Mouse (Mus musculus) lung, embryonic 15.5 days (tissue): ENCODE results near the gene B230104I21Rik. TPM values are rescaled to one million over a fixed set of nuclear protein-coding genes. Genes with fewer than 3 reads are reported as not detected.

Experiments
- ATAC-seq: fragments of 200-750 bp; cut with Nextera tagmentation; 2 replicates; pipeline ENCODE4 v1.8.0; 2017; ENCODE audit warnings: moderate number of reproducible peaks, borderline replicate concordance; ENCODE audit not compliant: low FRiP score, low TSS enrichment; ENCODE audit errors: extremely low read depth
- H3K27ac ChIP-seq: fragments of 300-500 bp; sonication (generic); 2 replicates; pipeline ENCODE4 v1.5.1; 2015; ENCODE audit warnings: moderate library complexity, mild to moderate bottlenecking, inconsistent platforms
- H3K27me3 ChIP-seq: fragments of 300-500 bp; sonication (generic); 2 replicates; pipeline ENCODE4 v1.6.1; 2015; ENCODE audit warnings: inconsistent platforms
- H3K36me3 ChIP-seq: fragments of 300-500 bp; sonication (generic); 2 replicates; pipeline ENCODE4 v1.6.1; 2015; ENCODE audit warnings: inconsistent platforms
- H3K4me1 ChIP-seq: fragments of 300-500 bp; sonication (generic); 2 replicates; pipeline ENCODE4 v1.6.1; 2015; ENCODE audit warnings: inconsistent platforms
- H3K4me2 ChIP-seq: fragments of 300-500 bp; sonication (generic); 2 replicates; pipeline ENCODE4 v1.6.1; 2015; ENCODE audit warnings: inconsistent platforms, mild to moderate bottlenecking, moderate library complexity
- H3K4me3 ChIP-seq: fragments of 300-500 bp; sonication (generic); 2 replicates; pipeline ENCODE4 v1.5.1; 2015; ENCODE audit warnings: mild to moderate bottlenecking, inconsistent platforms
- H3K9ac ChIP-seq: fragments of 300-500 bp; sonication (generic); 2 replicates; pipeline ENCODE4 v1.6.1; 2015; ENCODE audit warnings: inconsistent platforms
- H3K9me3 ChIP-seq: fragments of 300-500 bp; sonication (generic); 2 replicates; pipeline ENCODE4 v1.6.1; 2016; ENCODE audit warnings: inconsistent platforms
- WGBS: fragments of 180-500 bp; shearing (Covaris S2); methylation state at CpG from one replicate; pipeline ENCODE4 v1.1.7; 2015; 5-methylcytosine and 5-hydroxymethylcytosine counted together
- polyA plus RNA-seq: library from polyadenylated mRNA; unstranded; fragments of >200 nt; fragmentation: Nextera tagmentation; extraction: Ambion mirVana; gene quantifications from 2 replicates; pipeline ENCODE4 v1.2.1, GENCODE M21; 2015

The B230104I21Rik gene
- polyA plus RNA-seq, 1 experiment from 2014 or later, result not detected

GRCm38 (mm10) chr4:154355408-154355807 is 19.5 kb downstream of the B230104I21Rik start:
- Histone ChIP-seq H3K4me1 (peaks cover 39% of the 10 kb centered on the region), H3K4me3 (no peak overlapping the region), H3K27ac (no peak overlapping the region), H3K27me3 (peaks cover 15% of the 10 kb centered on the region; the same call in 1 of the 2 replicates), H3K4me2 (no peak overlapping the region), H3K36me3 (no peaks in the 10 kb centered on the region), H3K9me3 (no peaks in the 10 kb centered on the region), H3K9ac (no peak overlapping the region)
- WGBS, result 96% methylated on average over 5 of the region's 5 CpGs
- ATAC-seq, result no peak

GRCm38 (mm10) chr4:154358370-154358769 is 22.4 kb downstream of the B230104I21Rik start:
- Histone ChIP-seq H3K27me3 (peaks cover 4% of the 10 kb centered on the region; the same call in 1 of the 2 replicates), H3K36me3 (no peaks in the 10 kb centered on the region), H3K4me1 (peaks cover 33% of the 10 kb centered on the region), H3K9me3 (no peaks in the 10 kb centered on the region), H3K27ac (peak overlapping the region; percentile 90), H3K4me2 (no peak overlapping the region), H3K4me3 (no peak overlapping the region), H3K9ac (no peak overlapping the region)
- no peak for ATAC-seq
- 59% methylated on average over 5 of the region's 5 CpGs for WGBS

GRCm38 (mm10) chr4:154358816-154359215 is 22.9 kb downstream of the B230104I21Rik start:
- H3K4me3 ChIP-seq, result no peak overlapping the region
- WGBS, result 35% methylated on average over 11 of the region's 11 CpGs
- no peaks in the 10 kb centered on the region for H3K9me3 ChIP-seq
- peak; percentile 50 for ATAC-seq
- peak overlapping the region; percentile 90 for H3K27ac ChIP-seq
- H3K9ac ChIP-seq, result no peak overlapping the region
- peak overlapping the region; percentile 11; the same call in 1 of the 2 replicates for H3K4me2 ChIP-seq
- H3K27me3 ChIP-seq, result peaks cover 4% of the 10 kb centered on the region; the same call in 1 of the 2 replicates
- H3K36me3 ChIP-seq, result no peaks in the 10 kb centered on the region
- peaks cover 33% of the 10 kb centered on the region for H3K4me1 ChIP-seq

GRCm38 (mm10) chr4:154359762-154360300 is 23.9 kb downstream of the B230104I21Rik start:
- Histone ChIP-seq H3K9me3 (no peaks in the 10 kb centered on the region), H3K27ac (peak overlapping the region; percentile 90), H3K4me2 (peak overlapping the region; percentile 11; the same call in 1 of the 2 replicates), H3K4me1 (peaks cover 35% of the 10 kb centered on the region), H3K27me3 (peaks cover 1% of the 10 kb centered on the region; the same call in 1 of the 2 replicates), H3K36me3 (no peaks in the 10 kb centered on the region), H3K9ac (no peak overlapping the region), H3K4me3 (no peak overlapping the region)
- ATAC-seq, result peak; percentile 50; the same call in 1 of the 2 replicates
- 58% methylated on average over 9 of the region's 9 CpGs for WGBS

GRCm38 (mm10) chr4:154360441-154360840 is 24.5 kb downstream of the B230104I21Rik start:
- Histone ChIP-seq H3K27ac (peak overlapping the region; percentile 90), H3K36me3 (no peaks in the 10 kb centered on the region), H3K4me3 (no peak overlapping the region), H3K4me2 (no peak overlapping the region), H3K9me3 (no peaks in the 10 kb centered on the region), H3K27me3 (no peaks in the 10 kb centered on the region; the same call in 1 of the 2 replicates), H3K9ac (no peak overlapping the region), H3K4me1 (peaks cover 41% of the 10 kb centered on the region)
- 67% methylated on average over 6 of the region's 7 CpGs for WGBS
- ATAC-seq, result 0 out of 2 replicates have a peak, but pooled peaks have one; percentile 33

GRCm38 (mm10) chr4:154360850-154361249 is 24.9 kb downstream of the B230104I21Rik start:
- Histone ChIP-seq H3K27me3 (no peaks in the 10 kb centered on the region; the same call in 1 of the 2 replicates), H3K4me2 (no peak overlapping the region), H3K27ac (peak overlapping the region; percentile 90), H3K4me1 (peaks cover 41% of the 10 kb centered on the region), H3K9me3 (no peaks in the 10 kb centered on the region), H3K36me3 (no peaks in the 10 kb centered on the region), H3K9ac (no peak overlapping the region), H3K4me3 (no peak overlapping the region)
- 83% methylated on average over 3 of the region's 3 CpGs for WGBS
- no peak for ATAC-seq

GRCm38 (mm10) chr4:154364752-154365151 is 28.8 kb downstream of the B230104I21Rik start:
- H3K4me2 ChIP-seq, result no peak overlapping the region
- no peak overlapping the region for H3K9ac ChIP-seq
- no peaks in the 10 kb centered on the region for H3K9me3 ChIP-seq
- 73% methylated on average over 2 of the region's 2 CpGs for WGBS
- no peak overlapping the region for H3K4me3 ChIP-seq
- H3K36me3 ChIP-seq, result no peaks in the 10 kb centered on the region
- H3K27me3 ChIP-seq, result no peaks in the 10 kb centered on the region
- ATAC-seq, result no peak
- H3K4me1 ChIP-seq, result peaks cover 17% of the 10 kb centered on the region
- 0 out of 2 replicates have a peak overlapping the region, but pooled peaks have one; percentile 32 for H3K27ac ChIP-seq

- Histone ChIP-seq H3K27me3 (no peaks in the 10 kb centered on the region), H3K9me3 (no peaks in the 10 kb centered on the region), H3K36me3 (no peaks in the 10 kb centered on the region), H3K4me3 (no peak overlapping the region), H3K4me2 (no peak overlapping the region), H3K9ac (no peak overlapping the region), H3K27ac (no peak overlapping the region), H3K4me1 (peaks cover 17% of the 10 kb centered on the region; the same call in 1 of the 2 replicates)
- no peak for ATAC-seq
- 76% methylated on average over 6 of the region's 6 CpGs for WGBS
These were observed 30.9 kb downstream of the B230104I21Rik start for GRCm38 (mm10) chr4:154366836-154367235.

- H3K4me1 ChIP-seq, result peaks cover 12% of the 10 kb centered on the region; the same call in 1 of the 2 replicates
- H3K27ac ChIP-seq, result no peak overlapping the region
- no peaks in the 10 kb centered on the region for H3K9me3 ChIP-seq
- H3K4me2 ChIP-seq, result no peak overlapping the region
- no peak for ATAC-seq
- H3K4me3 ChIP-seq, result no peak overlapping the region
- H3K27me3 ChIP-seq, result no peaks in the 10 kb centered on the region
- no peaks in the 10 kb centered on the region for H3K36me3 ChIP-seq
- 57% methylated on average over 5 of the region's 5 CpGs for WGBS
- H3K9ac ChIP-seq, result no peak overlapping the region
These were observed 33.2 kb downstream of the B230104I21Rik start for GRCm38 (mm10) chr4:154369089-154369488.

GRCm38 (mm10) chr4:154370841-154371240 is 34.9 kb downstream of the B230104I21Rik start:
- no peaks in the 10 kb centered on the region for H3K27me3 ChIP-seq
- H3K27ac ChIP-seq, result no peak overlapping the region
- WGBS, result 67% methylated on average over 8 of the region's 8 CpGs
- no peak overlapping the region for H3K4me2 ChIP-seq
- H3K4me1 ChIP-seq, result peaks cover 4% of the 10 kb centered on the region; the same call in 1 of the 2 replicates
- ATAC-seq, result no peak
- H3K36me3 ChIP-seq, result no peaks in the 10 kb centered on the region
- no peak overlapping the region for H3K9ac ChIP-seq
- H3K9me3 ChIP-seq, result no peaks in the 10 kb centered on the region
- no peak overlapping the region for H3K4me3 ChIP-seq

- H3K36me3 ChIP-seq, result no peaks in the 10 kb centered on the region
- H3K4me2 ChIP-seq, result no peak overlapping the region
- no peak overlapping the region for H3K4me3 ChIP-seq
- no peaks in the 10 kb centered on the region for H3K9me3 ChIP-seq
- 46% methylated on average over 13 of the region's 13 CpGs for WGBS
- H3K9ac ChIP-seq, result no peak overlapping the region
- ATAC-seq, result no peak
- H3K27me3 ChIP-seq, result no peaks in the 10 kb centered on the region
- no peaks in the 10 kb centered on the region; the same call in 1 of the 2 replicates for H3K4me1 ChIP-seq
- H3K27ac ChIP-seq, result no peak overlapping the region
These were observed 35.8 kb downstream of the B230104I21Rik start for GRCm38 (mm10) chr4:154371542-154372247.
